Mouse (Mus musculus) hindbrain, embryonic 12.5 days (tissue): ENCODE results near the gene Trim39. TPM values are rescaled to one million over a fixed set of nuclear protein-coding genes. Genes with fewer than 3 reads are reported as not detected.

Source experiments
- polyA plus RNA-seq: library from polyadenylated mRNA; unstranded; fragments of >200 nt; fragmentation: Nextera tagmentation; extraction: Ambion mirVana; gene quantifications from 2 replicates; pipeline ENCODE4 v1.2.1, GENCODE M21; 2016

The Trim39 gene
- polyA plus RNA-seq, 1 experiment from 2014 or later, result 26.0 TPM

Other genes starting within 250 kb of the Trim39 start
- gene H2-T23, start 239.4 kb downstream of the Trim39 start, polyA plus RNA-seq, result 4.5 and 5.1 TPM in 2 replicates
- gene H2-T22, start 229.5 kb downstream of the Trim39 start, polyA plus RNA-seq, result 7.8 and 9.2 TPM in 2 replicates
- not detected in 2 replicates for gene Gm6034, start 229.3 kb downstream of the Trim39 start, polyA plus RNA-seq
- not detected in 2 replicates for gene Gm11127, start 213.9 kb downstream of the Trim39 start, polyA plus RNA-seq
- not detected in 2 replicates for gene Gm19684, start 150.6 kb downstream of the Trim39 start, polyA plus RNA-seq
- gene Gm7030, start 142.8 kb downstream of the Trim39 start, polyA plus RNA-seq, result not detected in 2 replicates
- gene Gm8909, start 103.7 kb downstream of the Trim39 start, polyA plus RNA-seq, result not detected in 2 replicates
- gene H2-T3, start 82.0 kb downstream of the Trim39 start, polyA plus RNA-seq, result not detected in 2 replicates
- 75.5 and 89.2 TPM in 2 replicates for gene Rpp21, start 14.2 kb downstream of the Trim39 start, polyA plus RNA-seq
- 0.19 TPM in 1 of 2 replicates, not detected in the other for gene H2-M10.2, start 14.2 kb upstream of the Trim39 start, polyA plus RNA-seq
- not detected in 2 replicates for gene H2-M10.1, start 53.9 kb upstream of the Trim39 start, polyA plus RNA-seq
- gene H2-M10.3, start 96.2 kb upstream of the Trim39 start, polyA plus RNA-seq, result not detected in 2 replicates
- not detected in 2 replicates for gene H2-M10.4, start 190.1 kb upstream of the Trim39 start, polyA plus RNA-seq